Mouse (Mus musculus): ENCODE results near the gene Slamf6.
"Not testable (repeated sequence)": the region's sequence is repeated elsewhere in the genome, so short reads cannot be mapped to it uniquely, and the experiment has no call there.

Slamf6 gene

DNA sequence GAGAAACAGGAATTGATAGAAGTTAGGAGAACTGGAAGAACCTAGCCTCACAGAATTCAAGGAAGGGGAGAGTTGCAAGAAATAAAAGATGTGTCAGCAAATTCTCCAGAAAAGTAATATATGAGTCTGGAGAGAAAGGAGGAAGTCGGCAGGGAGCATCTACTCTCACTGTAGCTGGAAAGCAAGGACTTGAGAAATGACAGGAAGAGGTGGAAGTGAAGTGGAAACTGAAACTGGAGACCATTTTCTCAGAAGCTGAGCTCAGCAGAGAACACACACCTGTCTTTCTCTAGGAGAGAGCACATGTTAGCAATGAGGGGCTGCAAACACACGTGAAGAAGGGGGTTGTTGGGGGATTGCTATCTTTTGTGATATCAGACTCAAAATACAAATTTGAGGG lies 40.1 kb downstream of the Slamf6 start:
- peak; percentile 36 for DNase-seq (ENCODE audit: low read depth, low spot score)

DNA sequence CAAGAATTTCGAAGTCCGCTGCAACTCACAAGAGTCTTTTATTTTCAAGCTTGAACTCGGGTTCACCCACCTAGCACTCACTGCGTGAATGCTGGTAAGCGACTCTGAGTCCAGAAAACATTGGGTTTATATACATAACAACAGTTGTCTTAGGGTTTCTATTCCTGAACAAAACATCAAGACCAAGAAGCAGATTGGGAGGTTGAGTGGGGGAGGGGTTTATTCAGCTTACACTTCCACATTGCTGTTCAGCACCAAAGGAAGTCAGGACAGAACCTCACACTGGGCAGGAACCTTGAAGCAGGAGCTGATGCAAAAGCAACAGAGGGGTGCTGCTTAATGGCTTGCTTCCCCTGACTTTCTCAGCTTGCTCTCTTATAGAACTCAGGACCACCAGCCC lies 43.4 kb downstream of the Slamf6 start:
- no peak for DNase-seq (ENCODE audit: low read depth, low spot score)

DNA sequence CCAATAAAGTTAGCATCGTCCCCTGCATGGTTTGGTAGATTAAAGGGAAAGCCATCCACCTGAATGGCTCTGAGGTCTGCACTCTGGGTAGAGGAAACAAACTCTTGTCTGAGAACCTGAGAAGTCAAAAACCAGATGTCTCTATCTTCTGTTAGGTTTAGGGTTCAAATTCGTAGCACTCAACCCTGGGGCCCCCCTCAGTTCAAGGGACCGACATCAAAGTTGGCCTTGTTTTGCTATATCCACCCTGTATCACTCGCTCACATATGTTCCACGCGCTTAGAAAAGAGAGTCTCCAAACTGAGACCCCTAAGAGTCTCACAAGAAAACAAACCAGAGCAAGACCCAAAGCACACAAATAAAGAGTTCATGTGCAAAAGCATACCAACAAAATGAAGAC lies 44.4 kb downstream of the Slamf6 start:
- no peak for DNase-seq (ENCODE audit: low read depth, low spot score)

DNA sequence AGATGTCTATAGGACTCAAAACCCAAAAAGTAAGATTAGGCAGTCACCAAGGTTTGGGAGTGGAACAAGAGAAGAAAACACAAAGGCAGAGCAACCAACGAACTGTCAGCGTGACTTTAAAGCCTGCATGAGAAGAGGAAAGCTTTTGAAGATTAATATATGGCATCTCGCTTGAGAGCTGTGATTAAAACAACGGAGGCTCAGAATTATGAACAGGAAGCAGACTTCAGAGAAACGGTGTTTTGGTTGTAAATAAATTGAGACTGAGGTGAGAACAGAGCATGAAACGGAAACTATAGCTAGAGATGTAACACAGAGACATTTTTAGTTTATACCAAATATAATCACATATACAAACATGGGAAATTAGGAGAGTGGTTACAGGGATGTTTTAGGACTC lies 46.3 kb downstream of the Slamf6 start:
- DNase-seq (ENCODE audit: low read depth, low spot score): peak; percentile 68

DNA sequence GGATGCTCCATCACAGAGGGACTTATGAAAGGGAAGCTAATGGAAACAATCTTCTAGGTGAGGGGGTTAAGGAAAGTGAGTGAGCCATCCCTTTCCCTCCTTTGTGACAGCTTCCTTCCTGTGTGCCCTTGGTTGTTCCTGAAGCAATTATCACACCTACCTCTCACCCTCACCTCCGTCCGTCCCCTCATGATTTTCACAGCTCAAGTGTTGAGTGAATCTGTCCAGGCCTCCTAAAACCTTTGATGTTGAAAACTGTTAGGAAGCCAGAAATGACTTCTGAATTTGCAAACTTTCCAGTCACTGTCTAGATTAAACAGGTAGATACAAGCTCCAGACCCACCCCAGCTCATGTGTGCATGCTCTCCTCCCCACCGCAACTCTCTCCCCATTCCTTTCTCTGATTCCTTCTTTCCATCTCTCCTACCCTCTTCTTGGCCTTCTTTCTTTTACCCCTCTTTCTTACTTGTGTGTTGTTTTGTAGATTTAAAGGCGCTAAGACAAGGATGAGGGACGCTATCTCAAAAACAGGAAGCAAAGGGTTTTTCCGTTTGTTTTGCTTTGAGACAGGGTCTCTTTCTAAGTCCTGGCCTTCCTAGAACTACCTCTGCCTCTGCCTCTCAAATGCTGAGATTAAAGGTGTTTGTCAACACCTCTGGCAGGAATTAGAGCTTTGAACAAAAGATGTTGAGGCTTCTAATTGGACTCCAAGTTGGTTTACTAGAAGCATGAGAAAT lies 48.9 kb downstream of the Slamf6 start:
- DNase-seq (ENCODE audit: low read depth, low spot score): peak; percentile 55

DNA sequence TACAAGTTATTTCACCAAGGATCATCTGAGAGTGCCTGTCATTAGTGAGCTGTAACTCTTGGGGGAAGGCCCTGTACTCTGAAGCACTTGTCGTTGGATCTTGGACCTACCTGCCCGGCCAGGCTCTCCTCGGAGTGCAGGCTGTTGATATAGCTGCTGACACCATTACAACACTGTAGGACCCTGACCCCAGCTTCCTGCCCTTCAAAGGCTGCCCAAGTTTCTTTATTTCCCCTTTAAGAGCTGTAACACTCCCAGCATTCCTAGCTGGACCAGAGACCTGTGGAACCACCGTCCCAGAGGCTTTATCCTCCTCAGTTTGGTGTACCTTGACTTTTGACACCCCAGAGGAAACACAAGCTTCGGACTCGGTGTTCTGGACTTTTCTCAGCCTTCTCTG lies 51.9 kb downstream of the Slamf6 start:
- DNase-seq (ENCODE audit: low read depth, low spot score): no peak

DNA sequence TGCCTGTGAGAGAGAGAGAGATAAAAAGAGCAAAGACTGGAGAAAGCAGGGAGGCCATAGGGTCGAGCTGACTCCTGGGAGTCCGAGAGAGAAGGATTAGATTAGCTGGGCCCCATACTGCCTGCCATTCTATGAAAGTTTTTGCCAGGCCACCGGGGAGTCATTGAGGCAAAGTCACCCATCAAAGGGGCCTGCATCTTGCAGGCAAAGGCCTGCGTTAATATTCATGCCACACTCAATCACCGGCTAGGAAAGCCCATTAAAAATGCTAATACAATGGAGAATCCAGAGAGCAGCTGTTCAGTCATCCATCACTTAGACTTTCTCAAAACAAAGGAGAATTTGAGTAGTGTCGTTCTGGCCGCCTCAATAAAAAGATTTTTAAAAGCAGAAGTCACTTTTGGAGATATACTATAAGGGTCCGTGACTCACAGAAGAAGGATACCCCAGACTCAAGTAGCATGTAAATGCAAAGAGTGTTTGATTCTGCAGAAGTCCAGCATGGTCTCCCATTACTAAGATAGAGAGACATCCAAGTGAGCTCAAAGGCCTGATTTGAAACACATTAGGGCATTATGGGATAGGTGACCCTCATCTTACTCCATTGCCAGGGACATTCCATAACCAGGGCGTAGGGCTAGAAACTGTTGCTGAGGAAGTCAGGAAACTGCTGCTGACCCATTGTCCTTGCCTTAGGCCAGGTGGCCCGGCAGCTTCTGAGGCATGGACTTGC lies 53.7 kb downstream of the Slamf6 start:
- DNase-seq (ENCODE audit: low read depth, low spot score): no peak

DNA sequence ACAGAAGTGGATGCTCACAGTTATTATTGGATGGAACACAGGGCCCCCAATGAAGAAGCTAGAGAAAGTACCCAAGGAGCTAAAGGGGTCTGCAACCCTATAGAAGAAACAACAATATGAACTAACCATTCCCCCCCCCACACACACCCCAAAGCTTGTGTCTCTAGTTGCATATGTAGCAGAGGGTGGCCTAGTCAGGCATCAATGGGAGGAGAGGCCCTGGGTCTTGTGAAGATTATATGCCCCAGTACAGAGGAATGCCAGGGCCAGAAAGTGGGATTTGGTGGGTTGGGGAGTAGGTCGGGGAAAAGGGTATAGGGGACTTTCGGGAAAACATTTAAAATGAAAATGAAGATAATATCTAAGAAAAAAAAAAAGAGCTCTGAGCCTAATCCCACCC lies 57.0 kb downstream of the Slamf6 start:
- not testable (repeated sequence) for DNase-seq (ENCODE audit: low read depth, low spot score)

DNA sequence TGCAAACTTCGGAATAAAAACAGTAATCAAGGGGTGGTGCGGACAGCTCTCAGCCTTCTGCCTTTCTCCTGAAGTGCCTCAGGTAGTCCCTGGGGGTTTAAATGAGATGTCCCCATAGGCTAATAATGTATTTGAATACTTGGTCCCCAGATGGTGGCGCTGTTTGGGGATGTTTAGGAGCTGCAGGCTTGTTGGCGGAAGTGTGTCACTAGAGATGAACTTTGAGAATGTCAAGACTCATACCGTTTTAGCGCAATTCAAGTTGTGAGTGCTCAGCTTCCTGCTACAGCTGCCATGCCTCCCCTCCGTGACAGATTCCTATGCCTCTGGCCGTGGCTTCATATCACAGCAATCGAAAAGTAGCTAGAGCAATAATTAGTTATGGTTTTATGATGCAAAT lies 58.1 kb downstream of the Slamf6 start:
- DNase-seq (ENCODE audit: low read depth, low spot score): peak; percentile 81

DNA sequence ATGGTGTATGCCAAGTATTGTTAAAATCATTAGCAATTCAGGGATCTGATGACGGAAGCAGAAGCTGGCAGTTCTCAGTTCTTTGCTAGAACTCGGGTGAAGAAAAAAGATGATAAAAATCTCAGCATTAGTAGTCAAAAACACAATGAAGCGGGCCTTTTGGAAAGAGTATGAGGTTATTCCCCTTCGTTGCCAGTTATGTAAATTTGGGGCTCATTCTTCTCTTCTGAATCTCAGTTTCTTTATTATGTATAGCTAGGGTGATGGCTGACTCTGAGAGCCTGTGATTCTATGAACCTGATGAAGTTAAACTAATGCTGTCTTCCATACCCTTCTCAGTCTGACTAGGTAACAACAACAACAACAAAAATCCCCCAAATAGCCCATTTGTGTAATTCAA lies 58.5 kb downstream of the Slamf6 start:
- peak; percentile 66 for DNase-seq (ENCODE audit: low read depth, low spot score)

DNA sequence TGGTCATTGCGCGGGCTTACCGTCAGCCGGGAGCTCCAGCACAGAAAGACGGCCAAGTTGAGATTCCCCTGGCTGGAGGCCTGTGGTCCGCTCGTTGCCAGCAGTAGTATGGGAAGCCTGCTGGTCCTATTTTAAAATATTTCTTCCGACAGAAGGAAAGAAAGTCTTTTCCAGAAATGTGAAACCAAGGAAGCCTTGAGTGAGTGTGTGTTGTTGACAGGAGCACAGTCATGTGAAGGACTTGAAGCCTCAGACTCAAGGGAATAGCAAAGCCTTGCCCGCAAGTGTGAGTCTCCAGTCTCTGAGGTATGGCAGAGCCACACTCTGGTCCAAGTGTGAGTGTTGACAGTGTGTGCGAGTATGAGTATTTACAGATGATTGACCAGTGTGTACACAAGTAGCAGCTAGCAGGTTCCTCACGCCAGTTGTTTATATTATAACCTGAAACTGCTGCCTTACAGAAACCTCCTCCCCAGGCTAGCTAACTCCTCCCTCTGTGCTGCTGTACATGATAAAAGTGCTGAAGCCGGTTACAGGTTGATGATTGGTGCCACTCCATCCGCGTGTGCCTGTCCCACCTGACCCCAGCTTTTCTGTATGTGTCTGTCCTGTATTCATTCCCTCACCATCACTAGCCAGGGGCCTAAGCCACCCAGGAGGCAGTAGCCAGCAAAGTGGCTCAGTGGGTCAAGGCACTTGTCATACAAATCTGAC lies 59.7 kb downstream of the Slamf6 start:
- DNase-seq (ENCODE audit: low read depth, low spot score): no peak

DNA sequence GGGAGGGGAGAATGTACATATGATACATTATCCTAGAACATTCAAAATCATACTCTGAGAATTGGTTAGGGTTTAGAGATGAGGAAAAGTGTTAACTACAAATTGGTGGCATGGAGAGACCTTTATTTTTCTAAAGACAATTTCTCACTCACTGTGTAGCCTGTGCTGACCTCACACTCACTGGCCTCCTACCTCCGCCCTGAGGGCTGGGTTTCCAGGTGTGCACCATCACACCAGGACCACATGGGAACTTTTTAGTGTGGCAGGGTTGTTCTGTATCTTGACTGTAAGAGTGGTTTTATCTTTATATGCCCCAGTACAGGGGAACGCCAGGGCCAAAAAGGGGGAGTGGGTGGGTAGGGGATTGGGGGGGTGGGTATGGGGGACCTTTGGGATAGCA lies 60.6 kb downstream of the Slamf6 start:
- no peak for DNase-seq (ENCODE audit: low read depth, low spot score)

DNA sequence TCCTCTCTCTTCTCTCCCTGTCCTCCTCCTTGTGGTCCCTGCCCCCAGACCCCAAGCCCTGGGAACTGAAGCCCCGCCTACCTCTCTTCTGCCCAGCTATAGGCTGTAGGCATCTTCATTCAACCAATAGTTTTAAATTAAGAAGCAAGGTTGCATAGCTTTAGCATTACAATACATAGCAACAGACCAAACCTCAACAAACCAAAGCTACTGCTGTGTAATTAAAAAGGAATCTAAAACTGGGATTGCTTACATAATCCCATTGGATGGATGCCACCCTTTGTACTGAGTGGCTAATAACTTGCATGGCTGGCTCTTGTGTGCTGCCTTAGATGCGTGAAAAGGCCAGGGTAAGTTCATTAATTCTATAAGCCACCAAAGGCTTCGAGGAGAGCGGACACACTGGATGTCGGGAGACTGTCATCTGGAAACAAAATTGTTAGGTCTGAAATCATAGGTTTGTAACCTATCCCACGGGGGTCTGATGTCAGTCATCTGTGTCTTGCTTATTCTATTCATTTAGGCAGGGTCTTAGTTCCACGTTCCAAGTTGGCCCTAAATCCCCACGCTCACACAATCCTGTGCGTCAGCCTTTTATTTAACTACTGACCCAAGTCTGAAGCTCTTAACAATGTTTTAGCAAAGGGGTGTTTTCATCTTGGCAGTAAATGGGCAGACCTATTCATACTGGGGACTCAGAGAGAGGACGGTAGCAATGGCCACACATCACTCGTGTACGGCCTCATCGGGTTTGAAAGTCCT lies 62.8 kb downstream of the Slamf6 start:
- no peak for DNase-seq (ENCODE audit: low read depth, low spot score)

DNA sequence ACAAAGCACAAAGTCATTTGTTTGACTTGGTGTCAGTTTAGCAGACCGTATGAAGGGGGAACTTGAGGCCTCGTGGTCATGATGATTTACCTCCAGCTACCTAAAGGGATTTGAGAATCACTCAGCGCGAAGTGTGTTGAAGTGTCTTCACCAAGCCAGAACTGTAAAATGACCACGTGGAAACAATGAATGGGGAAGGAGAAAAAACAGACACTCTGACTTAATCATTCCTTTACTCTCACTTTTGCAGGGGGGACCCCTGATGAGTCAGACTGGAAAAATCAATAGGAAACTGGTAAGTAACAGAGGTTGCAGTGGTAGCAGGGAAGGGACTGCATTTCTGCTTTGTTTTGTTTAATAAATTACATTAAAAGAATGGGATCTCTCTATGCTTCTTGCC lies 64.9 kb downstream of the Slamf6 start:
- DNase-seq (ENCODE audit: low read depth, low spot score): peak; percentile 47

DNA sequence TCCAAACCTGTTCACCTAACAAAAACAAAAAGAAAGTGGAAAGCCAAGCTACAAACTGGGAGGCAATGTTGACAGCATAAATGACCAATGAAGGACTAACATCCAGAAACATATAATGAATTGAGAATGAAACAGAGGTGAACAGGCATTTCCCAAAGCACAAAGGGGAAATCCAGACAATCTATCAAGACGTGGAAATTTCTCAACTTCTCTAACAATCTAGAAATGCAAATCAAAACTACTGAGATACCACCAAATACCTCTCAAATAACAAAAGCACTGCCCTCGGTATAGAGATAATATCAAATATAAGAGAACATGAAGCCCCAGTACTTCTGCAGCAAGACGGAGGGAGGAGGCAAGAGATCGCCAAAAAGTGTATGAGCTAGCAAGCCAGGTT lies 65.4 kb downstream of the Slamf6 start:
- DNase-seq (ENCODE audit: low read depth, low spot score): no peak

DNA sequence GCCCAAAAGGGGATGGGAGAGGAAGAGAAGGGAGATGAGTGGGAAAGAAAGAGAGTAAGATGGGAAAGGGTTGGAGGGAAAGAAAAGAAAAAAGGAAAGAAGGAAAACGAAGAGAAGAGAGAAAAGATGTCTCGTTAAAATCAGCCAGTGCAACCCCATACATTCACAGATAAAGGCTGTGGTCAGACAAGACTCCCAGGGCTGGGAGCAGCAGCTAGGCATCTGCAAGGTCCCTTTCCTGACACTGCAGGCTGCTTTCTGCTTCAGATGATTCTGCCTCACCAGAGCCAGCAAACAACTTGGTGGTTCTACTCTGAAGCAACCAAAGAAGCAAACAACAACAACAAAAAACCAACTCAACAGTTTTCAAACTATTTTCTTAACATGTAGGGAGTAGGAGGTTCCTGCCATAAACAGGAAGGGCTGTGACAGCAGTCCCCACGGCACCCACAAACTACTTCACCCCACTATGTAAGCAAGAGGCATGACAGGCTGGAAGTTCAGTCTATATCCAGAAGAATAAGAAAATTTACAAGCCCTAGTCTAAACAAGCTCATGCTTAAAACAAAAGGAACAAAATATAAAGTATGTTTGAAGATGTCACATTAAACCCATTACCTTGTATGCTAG lies 66.2 kb downstream of the Slamf6 start:
- DNase-seq (ENCODE audit: low read depth, low spot score): peak; percentile 44

DNA sequence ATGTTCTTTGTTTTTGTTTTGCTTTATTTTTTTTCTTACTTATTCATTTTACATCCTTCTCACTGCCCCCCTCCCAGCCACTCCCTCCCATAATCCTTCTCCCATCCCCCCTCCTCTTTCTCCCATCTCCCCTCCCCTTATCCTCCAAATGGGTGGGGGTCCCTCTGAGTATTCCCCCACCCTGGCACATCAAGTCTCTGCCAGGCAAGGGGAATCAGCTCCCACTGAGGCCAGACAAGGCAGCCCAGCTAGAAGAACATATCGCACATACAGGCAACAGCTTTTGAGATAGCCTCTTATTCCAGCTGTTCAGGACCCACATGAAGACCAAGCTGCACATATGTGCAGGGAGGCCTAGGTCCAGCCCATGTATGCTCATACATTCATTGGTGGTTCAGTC lies 66.8 kb downstream of the Slamf6 start:
- no peak for DNase-seq (ENCODE audit: low read depth, low spot score)

DNA sequence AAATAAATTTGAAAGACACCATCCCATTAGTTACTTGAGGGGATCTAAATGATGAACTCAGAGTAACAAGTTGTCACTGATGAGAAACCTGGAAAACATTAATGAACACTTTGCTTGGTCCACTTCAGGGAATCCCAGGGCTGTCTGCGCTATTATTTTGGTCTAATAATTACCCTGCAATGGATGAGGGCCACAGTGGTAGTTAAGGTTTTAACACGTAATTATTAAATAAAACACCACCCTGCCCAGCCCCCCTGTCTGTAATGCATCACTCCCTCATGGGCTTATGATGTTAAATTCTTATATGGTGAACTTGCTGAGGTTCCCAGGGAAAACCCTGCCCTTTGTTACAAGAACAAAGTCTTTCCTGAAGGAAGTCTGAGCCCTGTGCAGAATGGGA lies 74.6 kb downstream of the Slamf6 start:
- no peak for DNase-seq (ENCODE audit: low read depth, low spot score)

DNA sequence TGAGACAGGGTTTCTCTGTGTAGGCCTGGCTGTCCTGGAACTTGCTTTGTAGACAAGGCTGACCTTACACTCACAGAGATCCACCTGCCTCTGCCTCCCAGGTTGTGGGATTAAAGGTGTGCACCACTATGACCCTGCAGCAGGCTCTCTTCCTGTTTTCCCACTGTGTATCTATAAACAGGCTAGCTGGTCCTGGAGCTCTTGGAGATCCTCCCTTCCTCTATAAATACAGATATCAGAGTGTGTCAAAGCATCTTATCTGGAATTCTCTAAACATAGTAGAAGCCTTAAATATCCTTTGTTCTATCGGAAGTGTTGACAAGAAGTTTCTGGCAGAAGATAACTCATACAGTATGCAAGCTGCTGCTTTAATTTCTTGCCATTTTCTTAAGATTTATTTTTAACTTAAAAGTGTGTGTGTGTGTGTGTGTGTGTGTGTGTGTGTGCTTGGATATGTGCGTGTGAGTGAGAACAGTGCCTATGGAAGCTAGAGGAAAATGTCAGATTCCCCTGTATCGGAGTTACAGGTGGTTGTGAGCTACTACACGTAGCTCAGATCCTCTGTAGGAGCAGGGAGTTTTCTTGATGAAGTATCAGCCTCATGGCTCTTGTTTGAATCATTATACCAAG lies 75.7 kb downstream of the Slamf6 start:
- no peak for DNase-seq (ENCODE audit: low read depth, low spot score)

DNA sequence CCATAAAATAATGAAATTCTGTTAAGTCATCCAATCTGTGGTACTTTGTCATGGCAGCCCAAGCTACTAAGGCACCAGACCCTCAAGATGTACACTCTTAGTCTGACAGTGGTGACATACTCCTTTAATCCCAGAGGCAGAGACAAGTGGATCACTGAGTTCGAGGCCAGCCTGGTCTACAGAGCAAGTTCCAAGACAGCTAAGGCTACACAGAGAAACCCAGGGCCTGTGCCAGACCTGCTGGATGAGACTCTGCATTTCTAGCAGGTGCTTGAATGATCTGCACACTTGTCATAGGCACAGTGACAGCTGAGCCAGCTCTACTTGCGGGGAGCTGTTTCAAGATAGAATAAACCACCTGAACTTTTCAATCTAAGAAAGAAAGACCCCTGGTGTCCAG lies 77.2 kb downstream of the Slamf6 start:
- no peak for DNase-seq (ENCODE audit: low read depth, low spot score)
